Mouse (Mus musculus): Measurements from ENCODE around the gene Cog5.

Cog5 gene

DNA sequence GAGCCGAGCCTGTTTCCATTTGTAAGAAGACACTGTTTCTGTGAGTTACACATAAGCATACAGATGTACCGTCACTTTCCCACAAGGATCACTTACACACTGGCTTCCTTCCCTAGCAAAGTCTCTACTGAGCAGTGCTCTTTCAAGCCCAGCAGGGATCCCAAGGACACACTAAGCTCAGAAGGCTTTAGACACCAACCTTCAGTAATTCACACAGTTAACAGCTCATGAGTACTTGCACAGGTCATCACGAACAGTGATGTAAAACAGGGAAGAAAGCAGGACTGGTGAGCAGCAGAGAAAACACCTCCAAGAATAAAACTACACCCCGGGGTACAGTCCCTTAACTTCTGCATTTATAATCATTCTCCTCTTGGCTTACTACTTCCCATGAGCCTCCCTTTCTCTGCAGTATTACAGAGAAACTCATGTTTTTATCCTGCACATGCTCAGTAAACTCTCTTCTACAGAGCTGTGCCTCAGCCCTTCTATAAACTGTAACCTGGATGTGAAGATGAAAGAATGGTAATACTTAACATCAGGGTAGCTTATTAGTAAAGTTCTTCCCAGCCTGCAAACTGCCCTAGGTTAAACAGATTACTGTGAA lies 283.8 kb downstream of the Cog5 start:
- ATAC-seq (ENCODE audit: low TSS enrichment): no peak

DNA sequence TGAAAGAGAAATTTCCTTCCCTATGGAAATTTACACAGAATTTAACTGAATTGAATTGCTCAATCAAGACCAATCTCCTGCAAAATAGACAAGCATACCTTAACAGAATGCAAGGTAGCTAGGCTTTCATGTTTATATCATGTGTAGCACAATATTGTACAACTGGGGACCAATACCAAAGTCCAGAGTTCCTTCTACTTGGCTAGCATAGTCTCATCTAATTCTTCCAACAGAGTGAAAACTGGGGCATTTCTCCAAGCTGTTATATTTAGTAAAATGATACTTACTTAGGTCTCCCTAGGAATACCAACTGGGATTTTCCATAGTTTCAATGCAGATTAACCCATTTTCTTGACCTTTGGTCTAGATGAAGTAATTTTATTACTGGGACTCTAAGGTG lies 284.4 kb downstream of the Cog5 start:
- ATAC-seq (ENCODE audit: low TSS enrichment): no peak

DNA sequence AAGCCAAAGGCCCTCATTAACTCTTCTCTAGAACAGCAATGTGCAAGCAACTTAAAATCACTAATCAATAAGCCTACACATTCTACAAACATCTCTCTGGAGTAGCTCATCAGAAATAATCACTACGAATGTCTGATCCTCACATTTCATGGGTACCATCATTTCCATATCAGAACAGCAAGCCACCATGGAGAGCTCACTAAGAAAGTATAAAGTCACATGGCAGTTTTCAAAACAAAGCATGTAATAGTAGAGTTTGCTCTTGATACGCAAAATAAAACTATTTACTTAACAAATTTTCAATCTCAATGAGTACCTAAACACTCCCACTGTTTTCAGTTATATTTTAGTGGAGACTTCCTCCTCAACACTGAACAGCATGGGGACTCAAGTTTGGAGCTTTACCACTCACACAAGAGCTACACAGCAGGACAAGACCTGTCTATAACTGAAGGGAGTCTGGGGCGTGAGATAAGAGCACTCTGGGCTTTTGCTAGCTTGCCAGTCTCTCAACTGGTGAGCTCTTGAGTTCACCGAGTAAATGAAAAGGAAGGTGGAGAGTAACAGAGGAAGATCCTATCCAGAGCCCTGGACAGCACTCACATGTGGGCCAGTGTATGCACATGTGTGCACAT lies 288.5 kb downstream of the Cog5 start:
- no peak for ATAC-seq (ENCODE audit: low TSS enrichment)

DNA sequence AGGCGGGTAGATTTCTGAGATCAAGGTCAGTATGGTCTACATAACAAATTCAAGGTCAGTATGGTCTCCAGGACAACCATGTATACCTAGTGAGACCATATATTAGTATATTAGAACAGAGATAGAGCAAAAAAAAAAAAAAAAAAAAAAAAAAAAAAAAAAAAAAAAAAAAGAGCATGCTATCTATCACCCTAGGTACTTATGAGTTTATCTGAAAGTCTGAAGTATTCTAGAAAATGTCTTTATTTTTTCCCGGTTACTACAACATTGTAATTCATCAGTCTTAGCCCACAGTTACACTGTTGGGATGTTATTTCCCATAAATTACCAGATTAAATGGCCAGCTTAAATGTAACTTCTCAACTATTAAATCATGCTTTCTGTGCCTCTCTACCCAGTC lies 289.7 kb downstream of the Cog5 start:
- no peak for ATAC-seq (ENCODE audit: low TSS enrichment)

DNA sequence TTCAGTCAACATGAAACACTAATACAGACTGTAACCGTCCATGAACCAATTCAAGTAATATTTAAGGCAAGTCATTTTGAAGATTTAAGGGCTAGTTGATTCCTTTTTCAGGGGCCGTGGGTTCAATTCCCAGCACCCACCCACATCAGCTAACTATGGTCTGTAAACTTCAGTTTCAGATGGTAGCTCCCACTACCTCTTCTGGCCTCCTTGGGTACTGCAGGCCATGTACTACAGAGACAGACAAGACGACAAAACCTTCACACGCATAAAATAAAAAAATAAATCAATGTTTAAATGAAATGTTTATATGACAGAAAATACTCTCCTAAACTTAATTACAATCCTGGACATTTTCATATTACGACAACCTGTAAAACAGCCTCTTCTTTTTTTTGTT lies 292.8 kb downstream of the Cog5 start:
- no peak for ATAC-seq (ENCODE audit: low TSS enrichment)

DNA sequence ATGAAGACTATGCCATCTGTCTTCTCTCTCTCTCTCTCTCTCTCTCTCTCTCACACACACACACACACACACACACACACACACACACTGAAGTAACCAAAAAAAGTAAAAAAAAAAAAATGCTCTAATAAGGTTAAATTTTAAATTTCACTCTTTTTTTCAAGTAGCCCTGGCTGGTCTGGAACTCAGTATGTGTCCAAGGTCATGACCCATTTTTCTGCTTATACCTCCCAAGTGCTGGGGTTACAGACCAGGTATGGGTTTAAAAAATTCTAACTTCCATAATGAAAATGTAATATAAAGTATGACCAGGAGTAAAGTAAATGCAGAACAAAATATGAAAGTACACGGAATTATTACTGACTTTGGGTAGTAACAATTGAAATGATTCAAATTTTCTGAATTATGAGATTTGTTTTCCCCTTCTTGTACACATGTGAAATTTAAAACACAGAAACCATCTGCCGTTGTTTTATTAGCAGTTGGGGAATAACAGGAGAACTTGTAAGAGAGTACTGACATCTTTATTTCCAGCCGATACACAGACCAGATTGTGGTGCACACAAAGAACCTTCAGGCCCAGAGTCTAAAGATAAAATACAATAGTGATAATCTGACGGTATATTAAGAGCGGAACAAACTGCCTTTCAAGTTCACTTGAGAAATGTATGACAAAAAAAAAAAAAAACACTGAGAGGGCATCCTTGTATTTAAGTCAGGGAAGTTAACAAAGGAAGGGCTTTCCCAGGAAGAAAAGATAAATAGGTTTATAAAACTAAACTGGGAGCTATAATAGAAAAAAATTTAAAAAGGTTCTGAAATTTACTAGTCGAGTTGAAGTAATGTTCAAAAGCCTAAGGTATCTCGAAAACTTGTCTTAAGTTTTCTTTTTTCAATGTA lies 293.7 kb downstream of the Cog5 start:
- ATAC-seq (ENCODE audit: low TSS enrichment): no peak

DNA sequence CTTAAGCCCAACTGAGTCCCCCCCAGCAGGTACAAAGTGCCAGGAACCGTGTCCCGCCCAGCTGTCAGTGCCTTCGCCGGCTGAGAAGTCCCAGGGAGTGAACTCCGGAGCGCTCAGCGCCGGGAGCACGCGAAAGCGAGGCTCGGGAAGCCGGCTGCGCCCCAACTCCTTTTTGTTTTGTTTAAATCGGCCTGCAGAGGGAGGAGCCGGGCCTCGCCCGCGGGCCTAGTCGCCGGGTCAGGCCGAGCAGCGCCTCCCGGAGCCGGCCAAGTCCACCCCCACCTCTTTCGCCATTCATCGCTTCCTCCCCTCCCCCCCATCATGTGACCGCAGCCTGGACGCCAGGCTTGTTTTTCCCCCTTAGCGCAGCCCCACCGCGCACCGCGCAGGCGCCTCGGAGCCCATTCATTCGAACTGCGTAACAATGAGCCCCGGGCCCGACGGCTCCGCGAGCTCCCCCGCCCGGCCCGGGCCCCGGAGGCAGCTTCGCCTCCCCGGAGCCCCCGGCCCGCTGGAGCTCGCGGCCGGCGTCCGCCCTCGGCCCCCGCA lies 294.6 kb downstream of the Cog5 start:
- ATAC-seq (ENCODE audit: low TSS enrichment): peak; percentile 62

DNA sequence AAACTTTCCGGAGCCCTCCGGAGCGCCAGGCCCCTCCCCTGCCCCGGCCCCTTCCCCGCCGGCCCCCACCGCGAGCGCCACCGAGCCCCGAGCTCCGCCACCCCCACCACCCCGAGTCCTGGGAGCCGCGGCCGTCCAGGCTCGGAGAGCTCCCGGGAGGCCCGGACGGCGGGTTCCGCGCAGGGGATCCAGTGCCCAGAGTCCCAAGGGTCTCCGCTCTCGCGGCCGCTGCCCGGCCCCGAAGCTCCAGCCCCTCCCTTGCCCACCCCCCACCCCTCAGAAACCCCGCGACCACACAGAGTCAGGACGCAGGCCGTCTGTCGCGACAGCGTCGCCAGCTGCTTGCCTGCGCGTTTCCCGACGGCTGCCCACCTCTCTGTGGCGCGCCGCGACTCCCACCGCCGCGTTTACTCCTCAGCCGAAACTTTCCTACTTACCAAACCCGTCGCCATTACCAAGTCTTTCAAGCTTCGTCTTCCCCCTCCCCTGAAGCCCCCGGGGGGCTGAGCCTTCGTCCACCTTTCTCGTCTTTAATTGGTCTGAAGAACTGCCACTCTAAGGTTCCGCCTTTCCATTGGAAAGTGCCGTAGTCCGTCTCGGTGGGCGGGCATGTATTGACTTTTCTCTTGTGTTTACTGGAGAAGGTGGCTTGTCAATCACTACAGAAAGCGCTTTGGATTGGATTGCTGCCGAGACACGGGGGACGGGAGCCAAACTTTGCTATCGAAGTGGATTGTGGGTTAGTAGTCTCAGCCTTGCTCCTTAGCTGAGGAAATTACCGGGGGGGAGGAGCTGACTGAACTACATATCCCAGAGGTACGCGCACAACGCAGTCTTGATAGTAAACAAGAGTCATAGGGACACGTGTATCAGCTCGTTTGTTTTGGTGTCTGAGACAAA lies 295.3 kb downstream of the Cog5 start, which contains the start of gene Hbp1:
Gene Hbp1 (minus strand): TSS at position 777 of the 900 bp plus-strand sequence.
- ATAC-seq (ENCODE audit: low TSS enrichment): peak; percentile 91

DNA sequence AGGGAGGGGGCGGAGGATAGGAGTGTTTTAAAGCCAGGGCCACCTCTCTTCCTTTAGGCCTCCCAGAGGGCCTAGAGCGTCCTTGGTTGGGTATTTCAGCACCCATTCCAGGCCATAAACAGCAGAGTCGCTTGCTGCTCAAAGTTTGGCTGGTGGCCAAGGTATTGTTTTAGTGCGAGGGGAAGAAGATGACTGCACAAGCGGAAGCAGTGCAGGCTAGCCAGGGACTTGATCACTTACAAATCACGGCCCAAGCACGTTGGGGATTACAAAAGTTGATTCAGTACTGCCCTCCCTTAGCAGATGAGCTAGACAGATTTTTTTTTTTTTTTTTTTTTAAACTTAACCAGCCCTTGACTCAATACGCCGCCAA lies 296.0 kb downstream of the Cog5 start:
- ATAC-seq (ENCODE audit: low TSS enrichment): no peak

DNA sequence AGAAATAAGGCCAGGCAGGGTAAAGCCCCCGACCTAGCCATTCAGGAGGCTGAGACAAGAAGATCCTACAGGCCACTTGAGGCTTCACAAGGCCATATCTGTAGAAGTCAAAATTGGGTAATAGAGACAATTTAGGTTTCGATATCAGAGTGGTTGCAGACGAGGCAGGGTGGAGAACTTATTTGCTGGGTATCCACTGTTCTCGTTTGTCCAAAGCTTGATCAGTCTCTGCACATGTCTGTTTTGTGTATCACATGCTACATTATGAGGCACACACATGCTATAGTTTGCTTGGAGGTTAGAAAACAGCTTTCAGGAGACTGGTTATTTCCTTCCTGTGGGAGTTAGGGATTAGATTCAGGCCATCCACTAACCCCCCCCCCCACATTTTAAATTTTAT lies 301.2 kb downstream of the Cog5 start:
- ATAC-seq (ENCODE audit: low TSS enrichment): no peak

DNA sequence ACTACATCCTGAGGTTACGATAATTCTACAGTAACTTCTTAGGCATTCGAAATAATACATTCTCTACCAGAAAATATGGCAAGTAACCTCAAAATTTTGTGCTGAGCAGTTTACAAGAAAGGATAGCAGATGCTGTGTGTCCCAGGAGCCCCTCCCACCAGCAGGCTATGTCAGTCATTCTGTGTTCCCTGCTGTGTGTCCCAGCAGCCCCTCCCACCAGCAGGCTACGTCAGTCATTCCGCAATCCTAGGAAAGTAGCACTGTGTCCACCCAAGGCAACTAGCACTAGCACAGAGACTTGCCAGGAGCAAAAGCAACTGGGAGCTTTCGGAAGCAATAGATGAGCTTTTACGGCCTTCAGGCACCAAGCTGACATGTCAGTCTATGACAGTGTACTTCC lies 309.4 kb downstream of the Cog5 start:
- peak; percentile 42; the same call in 1 of the 2 replicates for ATAC-seq (ENCODE audit: low TSS enrichment)

DNA sequence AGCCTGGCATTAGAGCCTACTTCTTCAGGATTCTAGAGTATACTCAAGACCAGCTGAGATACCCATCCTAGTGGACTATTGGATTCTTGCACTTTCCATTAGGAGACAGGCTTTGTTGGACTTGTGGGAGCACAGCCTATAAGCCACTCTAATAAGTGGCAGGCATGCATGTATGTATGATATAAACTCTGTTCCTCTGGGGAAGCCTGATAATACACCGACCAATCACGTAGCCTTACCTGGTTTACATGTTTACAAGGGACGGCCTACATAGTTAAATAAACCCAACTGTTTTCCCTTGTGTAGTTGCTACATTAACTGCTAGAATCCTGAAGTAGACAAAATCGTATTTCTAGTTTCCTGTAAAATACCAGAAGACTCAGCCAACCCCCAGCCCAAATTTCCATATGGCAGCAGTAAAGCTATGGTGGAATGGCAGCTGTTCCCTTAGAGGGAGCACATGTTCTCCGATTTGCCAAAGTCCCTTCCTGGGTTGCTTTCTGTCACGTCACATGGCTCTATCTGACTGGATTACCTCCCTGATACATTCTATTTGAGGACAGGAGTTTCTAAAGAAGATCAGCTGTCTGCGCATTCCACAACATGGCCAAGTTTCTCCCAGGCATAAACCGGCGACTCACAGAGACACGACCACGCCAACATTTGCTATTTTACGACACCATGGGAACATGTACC lies 311.0 kb downstream of the Cog5 start:
- peak; percentile 55 for ATAC-seq (ENCODE audit: low TSS enrichment)

DNA sequence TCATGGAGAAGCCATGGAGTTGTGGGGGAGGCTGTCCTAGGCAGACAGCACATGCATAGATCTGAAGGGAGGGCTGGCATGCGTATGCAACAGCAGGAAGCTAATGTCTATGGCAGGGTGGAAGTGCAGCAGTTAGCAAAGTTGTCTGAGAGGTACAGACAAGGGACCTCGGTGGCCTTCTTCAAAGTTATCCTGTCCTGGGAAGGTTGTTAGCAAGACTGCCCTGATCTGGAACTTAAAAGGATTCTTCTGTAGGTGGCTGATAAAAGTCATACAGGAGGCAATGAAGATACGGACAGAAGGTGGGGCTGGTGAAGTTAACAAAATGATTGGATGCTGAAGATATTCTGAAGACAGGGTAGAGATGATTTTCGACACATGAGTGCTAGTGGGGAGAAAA lies 311.7 kb downstream of the Cog5 start:
- ATAC-seq (ENCODE audit: low TSS enrichment): no peak

DNA sequence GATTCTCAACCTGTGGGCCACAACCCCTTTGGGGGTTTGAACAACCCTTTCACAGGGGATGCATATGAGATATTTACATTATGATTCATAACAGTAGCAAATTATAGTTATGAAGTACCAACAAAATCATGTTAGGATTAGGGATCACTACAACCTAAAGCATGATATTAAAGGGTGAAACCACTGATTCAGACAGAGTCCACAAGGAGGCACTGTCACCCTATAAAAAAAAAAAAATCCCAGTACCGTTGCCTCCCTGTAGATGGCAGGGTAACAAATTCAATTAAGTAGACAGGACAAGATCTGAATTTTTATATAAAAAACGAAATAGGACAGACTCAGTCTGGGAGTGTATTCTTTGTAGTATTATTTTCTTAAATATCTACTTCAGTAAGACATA lies 312.9 kb downstream of the Cog5 start:
- peak; percentile 63 for ATAC-seq (ENCODE audit: low TSS enrichment)

DNA sequence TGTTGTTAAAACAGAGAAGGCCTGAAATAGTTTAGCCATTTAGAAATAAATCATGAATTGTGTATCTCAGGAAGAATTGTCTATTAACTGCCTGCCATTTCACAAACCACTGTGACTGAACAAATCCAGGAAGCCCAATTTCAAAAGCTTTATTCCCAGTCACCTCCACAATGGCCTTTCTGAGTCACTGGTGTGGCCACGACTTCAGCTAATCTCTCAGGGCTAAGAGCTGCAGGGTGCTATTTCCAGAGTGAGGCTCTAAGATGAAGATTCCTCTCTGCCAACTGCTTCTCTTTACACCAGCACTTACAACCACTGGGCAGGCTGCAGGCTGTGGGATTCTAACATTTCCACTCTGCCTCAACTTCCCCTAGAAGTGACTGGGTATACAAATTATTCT lies 314.4 kb downstream of the Cog5 start:
- ATAC-seq (ENCODE audit: low TSS enrichment): no peak

DNA sequence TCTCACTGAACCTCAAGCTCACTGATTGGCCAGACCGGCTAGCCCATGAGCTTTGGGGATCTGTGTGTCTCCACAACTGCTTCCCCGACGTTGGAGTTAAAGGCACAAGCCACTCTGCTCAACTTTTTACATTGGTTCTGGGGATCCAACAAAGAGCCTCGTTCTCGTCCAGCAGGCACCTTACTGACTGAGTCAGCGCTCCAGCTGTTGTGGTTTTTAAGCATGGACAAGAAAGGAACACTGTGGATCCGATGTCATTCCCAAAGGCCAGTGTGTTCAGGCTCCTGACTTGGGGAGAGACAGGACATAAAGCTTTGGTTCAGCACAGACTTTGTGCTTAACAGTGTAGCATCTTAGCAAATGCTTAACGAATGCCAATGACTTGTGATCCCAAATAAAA lies 316.9 kb downstream of the Cog5 start:
- 0 out of 2 replicates have a peak, but pooled peaks have one; percentile 20 for ATAC-seq (ENCODE audit: low TSS enrichment)

DNA sequence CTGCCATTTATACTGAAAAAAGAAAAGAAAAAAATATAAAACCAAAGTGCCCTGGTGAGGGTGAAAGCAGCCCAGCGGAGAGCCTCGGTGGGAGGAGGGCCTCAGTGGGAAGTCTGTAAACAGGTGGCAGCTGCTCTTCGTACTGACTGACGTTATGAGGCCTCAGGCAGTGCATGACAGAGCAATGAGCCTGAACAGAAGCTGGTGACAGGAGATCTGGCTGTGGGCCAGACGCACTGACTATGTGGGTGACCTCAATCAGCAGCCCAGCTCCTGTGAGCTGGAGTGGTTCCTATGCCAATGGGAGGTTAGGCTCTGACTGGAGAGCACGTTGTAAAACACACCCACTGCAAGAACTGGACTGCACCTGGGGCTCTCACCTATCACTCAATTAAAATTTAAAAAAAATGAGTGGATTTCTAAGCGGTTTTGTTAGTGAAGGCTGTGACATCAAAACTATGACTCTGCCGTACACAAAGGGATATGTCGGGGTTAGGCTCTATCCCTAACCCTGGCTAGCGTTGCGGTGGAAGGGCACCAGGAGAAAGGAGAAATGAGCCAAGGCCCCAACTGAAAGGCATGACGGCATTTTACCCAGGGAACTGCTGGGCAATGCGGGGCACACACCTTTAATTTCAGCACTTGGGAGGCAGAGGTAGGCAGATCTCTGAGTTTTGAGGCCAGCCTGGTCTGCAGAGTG lies 319.0 kb downstream of the Cog5 start:
- 0 out of 2 replicates have a peak, but pooled peaks have one; percentile 14 for ATAC-seq (ENCODE audit: low TSS enrichment)

DNA sequence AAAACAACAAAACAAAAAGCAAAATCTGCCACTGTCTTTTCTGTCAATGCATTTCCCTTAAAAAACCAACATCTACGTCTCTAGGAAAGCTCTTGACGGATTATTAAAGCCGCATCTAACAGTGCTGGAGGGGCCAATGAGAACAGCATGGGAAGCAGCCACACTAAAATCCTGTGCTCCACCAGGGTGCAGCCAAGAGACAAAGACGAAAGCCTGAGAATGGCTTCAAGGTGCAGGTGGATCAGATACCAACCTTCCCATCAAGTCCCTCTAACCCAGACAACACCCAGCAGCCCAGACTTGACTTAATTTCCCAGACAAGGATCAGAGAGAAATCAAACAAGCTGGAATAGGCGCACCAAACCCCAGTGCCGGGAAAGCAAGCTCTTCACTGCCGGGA lies 321.9 kb downstream of the Cog5 start:
- ATAC-seq (ENCODE audit: low TSS enrichment): peak; percentile 65

DNA sequence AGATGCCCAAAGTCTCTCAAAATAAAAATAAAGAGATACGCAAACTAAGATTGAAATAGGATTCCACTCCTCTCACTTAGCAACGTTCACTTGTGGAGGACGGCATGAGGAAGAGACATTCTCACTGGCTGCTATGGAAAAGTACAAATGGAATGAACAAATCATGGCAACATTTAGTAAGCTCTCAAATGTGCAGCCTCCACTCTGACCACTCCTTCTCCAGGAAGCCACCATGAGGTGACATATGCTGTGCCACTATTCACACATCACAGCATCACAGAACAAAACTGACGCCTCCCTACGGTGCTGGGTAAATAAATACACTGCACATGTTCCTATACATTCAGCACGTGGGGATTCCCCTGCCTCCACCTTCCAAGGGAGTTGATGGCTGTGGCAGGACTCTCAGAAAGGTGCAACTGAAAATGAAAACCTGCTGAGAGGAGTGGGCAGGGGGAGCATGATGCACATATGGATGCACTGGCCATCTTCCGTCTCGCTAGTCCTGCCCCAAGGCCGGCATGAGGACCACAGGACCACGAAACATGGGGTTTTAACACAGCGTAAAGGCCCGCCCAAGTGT lies 323.0 kb downstream of the Cog5 start:
- peak; percentile 77 for ATAC-seq (ENCODE audit: low TSS enrichment)

DNA sequence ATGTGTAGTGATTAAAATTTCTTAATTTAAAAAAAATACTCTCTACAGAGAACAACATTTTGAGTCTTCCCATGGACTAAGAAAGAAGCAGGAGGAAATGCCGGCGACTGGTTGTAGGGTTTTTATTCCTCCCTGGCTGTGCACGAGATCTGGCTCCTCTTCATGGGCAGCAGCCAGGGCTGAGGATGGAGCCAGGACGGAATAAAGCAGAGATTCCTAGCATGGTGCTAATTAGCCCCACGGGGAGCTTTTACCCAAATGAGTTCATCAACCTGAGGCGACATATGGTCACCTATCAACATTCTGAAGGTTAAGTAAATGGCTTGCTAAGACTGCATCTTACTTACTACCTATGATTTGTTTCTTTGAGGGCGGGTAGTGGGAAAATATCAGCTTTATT lies 328.6 kb downstream of the Cog5 start:
- no peak for ATAC-seq (ENCODE audit: low TSS enrichment)
